Mouse (Mus musculus) gastrocnemius, adult 2 months (tissue): ENCODE results near the gene Elp6. TPM values are rescaled to one million over a fixed set of nuclear protein-coding genes. Genes with fewer than 3 reads are reported as not detected.

Experiments
- DNase-seq: peaks from one replicate; pipeline ENCODE4 v3.0.0; 2022
- H3K27ac ChIP-seq: fragments of 200-600 bp; 2 replicates; pipeline ENCODE4 v1.8.1; 2022; ENCODE audit warnings: mild to moderate bottlenecking
- H3K4me3 ChIP-seq: fragments of 200-600 bp; 2 replicates; pipeline ENCODE4 v1.8.1; 2022; ENCODE audit warnings: mild to moderate bottlenecking, moderate library complexity
- CTCF ChIP-seq: fragments of 200-600 bp; IDR thresholded peaks from 2 replicates; pipeline ENCODE4 v1.8.1; 2022; ENCODE audit warnings: antibody characterized with exemption, mild to moderate bottlenecking, moderate library complexity
- intact Hi-C: fragments of 180-260 bp; cut with DNase I; formaldehyde crosslinking; loops from one replicate; pipeline ENCODE4 v1.15.1; 2025
- long read RNA-seq, 2 experiments: library from polyadenylated mRNA; stranded (forward); transcript quantifications; one replicate each; pipeline ENCODE4 v2.0.0; 2021
- total RNA-seq, 2 experiments: library from RNA; stranded (reverse); gene quantifications; 2 replicates each; pipeline ENCODE4 v1.2.3; 2021

Elp6 gene
- 1 to 10 TPM; 2.6 to 3.3 TPM for total RNA-seq
- long read RNA-seq, experiment 1, partial matches to known transcripts = 0 of 5 reads
- long read RNA-seq, experiment 1, other reads (novel, unspliced or antisense) = 1 of 5 reads
- long read RNA-seq, experiment 2, transcript Elp6-205 (7 exons, 1,304 nt) = major isoform, 5 of 6 reads
- long read RNA-seq, experiment 2, partial matches to known transcripts = 1 of 6 reads
- long read RNA-seq, experiment 2, other reads (novel, unspliced or antisense) = 0 of 6 reads

DNA sequence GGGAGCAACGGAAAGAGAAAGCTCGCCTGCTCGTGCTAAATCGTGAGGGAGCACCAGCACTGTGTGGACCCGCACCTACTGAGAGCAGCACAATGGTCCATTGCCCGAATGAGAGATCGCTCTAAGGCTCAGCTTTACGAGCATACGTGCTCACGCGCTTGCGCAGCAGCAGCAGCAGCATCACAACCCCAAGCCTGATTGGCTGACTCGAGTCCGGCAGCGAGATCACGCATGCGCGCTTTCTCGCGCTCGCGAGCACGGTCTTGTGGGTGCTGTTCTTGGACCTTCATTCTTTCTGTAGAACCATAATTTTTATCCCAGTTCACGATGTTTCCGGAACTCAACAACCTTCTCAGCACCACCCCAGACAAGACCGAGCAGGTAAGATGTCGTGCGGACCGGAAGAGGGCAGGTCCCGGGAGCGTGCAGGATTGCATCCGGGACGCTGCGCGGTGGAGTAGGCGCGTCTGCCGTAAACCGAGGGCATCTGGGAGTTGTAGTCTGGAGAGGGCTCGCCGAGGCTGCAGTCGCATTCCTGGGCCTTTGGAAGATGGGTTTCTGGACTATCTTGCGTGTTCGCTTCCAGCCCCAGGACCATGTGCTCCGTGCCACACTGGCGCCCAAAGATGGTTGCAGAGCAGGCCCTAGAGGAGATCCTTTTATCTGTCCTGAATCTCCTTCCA is at the start of gene Elp6:
Elp6 (plus strand) TSS at position 205 of the 683 bp plus-strand sequence.
- Histone ChIP-seq H3K27ac (peak within 1 kb of the TSS; percentile 97), H3K4me3 (peak within 1 kb of the TSS; percentile 85)
- TF ChIP-seq CTCF = no peak
- DNase-seq = peak; percentile 94
- intact Hi-C loops = loop anchor here (10.0 kb wide), 1 partner anchor 190 kb away; the partner anchor contains the start of genes Dhx30 and Smarcc1

DNA sequence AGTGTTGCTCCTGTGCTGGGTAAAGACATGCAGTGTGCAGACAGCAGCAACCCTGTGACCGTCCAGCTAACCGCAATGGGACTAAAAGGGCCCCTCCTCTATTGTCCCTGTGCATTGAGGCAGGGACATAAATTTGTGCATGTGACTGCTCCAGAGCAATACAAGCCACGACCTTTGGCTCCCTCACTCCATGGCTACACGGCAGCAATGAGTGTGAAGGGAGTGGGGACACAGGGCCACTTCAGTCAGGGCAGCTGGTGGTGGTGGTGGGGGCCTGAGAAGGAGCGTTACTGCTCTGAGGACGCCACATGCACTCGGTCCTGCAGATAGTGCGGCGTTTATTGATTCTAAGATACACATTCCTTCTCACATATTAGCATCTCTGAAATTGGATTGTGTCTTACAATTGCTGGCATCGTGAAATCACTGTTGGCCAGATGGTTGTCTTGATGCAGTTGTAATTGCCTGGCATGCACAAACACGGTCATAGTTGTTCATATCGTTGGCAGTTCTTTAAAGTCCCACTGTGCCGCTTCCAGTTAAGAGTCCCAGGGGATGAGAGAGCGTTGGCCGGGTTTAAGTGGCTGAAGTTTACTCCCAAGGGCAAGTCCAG is 49.5 kb upstream of the Elp6 start:
- no peak for TF ChIP-seq CTCF
- Histone ChIP-seq H3K4me3 (no peak overlapping the region), H3K27ac (no peak overlapping the region)
- no peak for DNase-seq
- intact Hi-C loops = no loop called here

DNA sequence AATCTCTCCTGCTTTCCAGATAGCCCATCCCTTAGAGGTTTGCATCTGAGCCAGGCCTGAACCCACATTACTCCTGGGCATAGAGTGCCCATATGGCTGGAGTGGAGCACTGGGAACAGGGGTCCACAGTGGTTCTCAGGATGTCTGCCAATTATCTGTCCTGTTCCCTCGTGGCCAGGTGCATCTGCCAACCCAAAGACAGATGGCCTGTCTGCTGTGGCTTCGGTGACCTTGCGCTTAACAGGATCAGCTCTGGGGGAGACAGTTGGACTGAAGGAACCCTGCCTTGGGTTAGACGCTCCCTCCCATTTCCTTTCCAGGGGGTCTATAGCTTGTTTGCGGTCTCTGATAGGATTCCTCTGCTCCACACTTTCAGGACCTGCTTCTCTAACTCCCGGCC is 46.3 kb upstream of the Elp6 start:
- H3K27ac ChIP-seq = no peak overlapping the region
- TF ChIP-seq CTCF = no peak
- DNase-seq = no peak
- intact Hi-C loops = no loop called here
- H3K4me3 ChIP-seq = no peak overlapping the region

DNA sequence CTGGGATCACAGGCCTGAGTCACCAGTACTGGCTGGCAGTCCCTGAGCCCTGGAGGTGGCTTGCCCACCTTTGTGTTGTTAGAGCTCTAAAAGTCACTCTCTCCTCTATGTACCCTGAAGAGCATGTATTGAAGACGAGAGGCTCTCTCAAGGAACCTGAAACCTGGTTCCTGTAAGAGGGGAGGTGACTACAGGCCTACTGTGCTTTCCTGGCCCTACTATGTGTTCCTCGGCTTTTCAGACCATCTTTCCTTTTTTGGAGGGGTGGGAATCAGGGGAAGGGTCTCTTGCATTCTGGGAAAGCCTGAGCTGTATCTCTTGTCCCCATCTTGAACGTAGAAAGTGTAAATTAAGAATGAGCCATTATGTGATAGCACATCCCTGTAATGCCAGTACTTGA is 45.9 kb upstream of the Elp6 start:
- no peak for DNase-seq
- Histone ChIP-seq H3K27ac (no peak overlapping the region), H3K4me3 (no peak overlapping the region)
- intact Hi-C loops = no loop called here
- no peak for TF ChIP-seq CTCF

DNA sequence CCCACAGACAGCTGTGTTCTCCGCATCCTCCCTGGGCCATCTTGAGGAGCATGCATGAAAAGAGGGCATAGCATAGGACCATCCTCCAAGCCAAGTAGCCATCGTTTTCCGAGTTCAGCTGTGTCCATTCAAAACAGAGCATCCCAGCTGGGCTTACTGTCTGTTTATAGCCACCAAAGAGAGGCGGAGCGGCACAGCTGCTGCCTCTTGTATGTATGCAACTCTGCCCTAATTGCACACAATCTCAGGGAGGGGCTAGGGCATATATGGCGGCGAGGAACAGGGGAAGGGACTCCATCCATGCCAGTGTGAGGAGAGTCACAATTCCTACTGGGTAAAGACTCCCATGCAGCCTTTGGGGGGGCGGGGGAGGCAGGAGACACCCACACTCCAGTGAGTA is 41.8 kb upstream of the Elp6 start:
- DNase-seq = no peak
- Histone ChIP-seq H3K4me3 (no peak overlapping the region), H3K27ac (no peak overlapping the region)
- TF ChIP-seq CTCF = no peak
- intact Hi-C loops = no loop called here

DNA sequence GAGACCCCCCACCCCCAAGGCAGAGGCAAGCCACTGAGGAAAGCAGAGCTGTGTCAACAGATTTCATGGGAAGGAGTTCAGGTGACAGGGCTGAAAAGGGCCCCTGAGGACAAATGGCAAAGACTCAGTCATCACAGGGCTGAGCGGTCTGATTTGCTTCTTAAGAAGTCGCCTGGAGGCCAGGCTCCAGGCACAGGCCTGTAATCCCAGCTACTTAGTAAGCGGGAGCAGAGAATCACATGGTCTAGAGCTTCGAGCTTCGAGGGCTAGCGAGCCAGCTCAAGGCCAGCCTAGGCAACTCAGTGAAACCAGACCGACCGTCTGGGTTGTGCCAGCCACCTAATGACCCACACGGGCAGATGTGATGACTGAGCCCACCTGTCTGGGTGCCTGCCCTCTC is 40.0 kb upstream of the Elp6 start:
- Histone ChIP-seq H3K27ac (no peak overlapping the region), H3K4me3 (no peak overlapping the region)
- intact Hi-C loops = no loop called here
- TF ChIP-seq CTCF = no peak
- no peak for DNase-seq

DNA sequence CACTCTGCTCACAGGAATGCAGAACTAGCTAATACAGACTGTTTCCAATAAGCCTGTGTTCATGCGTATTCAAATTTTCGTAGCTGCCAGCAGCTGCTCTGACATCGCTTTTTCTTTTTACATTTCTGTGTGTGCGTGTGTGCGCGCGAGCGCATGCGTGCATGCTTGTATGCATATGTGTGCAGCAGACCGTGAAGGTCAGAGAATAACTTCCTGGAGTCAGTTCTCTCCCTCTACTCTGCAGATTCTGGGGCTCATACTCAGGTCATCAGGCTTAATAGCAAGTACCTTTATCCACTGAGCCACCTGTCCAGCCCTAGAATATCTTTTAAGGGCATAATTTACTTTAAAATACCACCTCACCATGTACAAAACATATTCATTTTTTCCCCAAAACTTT is 36.6 kb upstream of the Elp6 start:
- TF ChIP-seq CTCF = no peak
- Histone ChIP-seq H3K27ac (no peak overlapping the region), H3K4me3 (no peak overlapping the region)
- intact Hi-C loops = no loop called here
- no peak for DNase-seq

DNA sequence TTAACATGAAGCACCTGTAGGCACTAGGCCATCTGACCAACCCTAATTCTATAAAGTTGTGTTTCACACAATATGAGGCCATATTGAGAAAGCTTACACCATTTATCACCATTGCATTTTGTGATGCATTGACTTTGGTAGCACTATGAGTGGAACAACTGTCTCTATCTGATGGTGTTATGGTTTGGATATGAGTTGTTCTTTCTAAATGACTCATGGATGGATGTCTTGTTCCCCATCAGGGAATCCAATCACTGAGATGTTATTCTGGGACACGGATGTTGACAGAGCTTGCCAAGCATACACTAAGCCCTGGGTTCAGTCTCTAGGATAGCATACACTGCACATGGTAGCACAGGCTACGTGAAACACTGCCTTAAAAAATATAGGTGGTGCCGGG is 32.6 kb upstream of the Elp6 start:
- TF ChIP-seq CTCF = no peak
- intact Hi-C loops = no loop called here
- Histone ChIP-seq H3K4me3 (no peak overlapping the region), H3K27ac (no peak overlapping the region)
- DNase-seq = no peak

DNA sequence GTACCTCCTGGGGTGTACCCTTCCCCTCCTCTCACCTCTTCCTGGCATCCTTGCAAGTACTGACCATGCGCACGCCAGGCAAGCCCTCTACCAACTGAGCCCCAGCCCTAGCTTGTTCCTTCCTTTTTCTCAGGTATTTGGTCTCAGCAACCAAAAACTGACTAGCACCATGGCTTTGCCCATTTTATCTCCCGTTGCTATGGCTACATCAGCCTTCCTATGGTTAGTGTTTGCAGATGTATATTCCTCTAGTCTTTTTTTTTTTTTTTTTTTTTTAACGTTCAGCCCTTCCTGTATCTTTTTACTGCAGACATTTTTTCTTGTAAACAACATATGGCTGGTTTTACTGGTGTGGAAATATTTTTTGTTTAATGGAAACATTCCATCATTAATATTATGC is 31.5 kb upstream of the Elp6 start:
- no peak for DNase-seq
- no peak for TF ChIP-seq CTCF
- intact Hi-C loops = no loop called here

DNA sequence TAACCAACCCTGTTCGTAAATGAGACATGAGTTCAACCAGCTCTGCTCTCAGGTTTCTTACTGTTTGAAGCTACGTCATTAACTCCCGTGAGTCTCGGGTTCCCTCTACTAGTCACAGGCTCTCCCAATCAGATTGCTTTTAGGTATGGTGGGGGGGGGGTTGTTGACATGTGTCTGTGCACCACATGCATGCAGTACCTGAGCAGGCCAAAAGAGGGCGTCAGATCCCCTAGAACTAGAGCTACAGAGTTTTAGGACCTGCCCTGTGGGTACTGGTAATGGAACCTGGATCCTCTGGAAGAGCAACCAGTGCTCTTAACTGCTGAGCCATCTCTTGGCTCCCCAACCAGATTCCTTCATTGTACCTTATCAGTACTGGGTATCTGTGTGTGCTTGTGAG is 29.1 kb upstream of the Elp6 start:
- intact Hi-C loops = no loop called here
- DNase-seq = no peak
- no peak overlapping the region for H3K27ac ChIP-seq
- TF ChIP-seq CTCF = peak; percentile 14; the same call in 1 of the 2 replicates
- H3K4me3 ChIP-seq = no peak overlapping the region

More for the DNA sequence above, 31.5 kb upstream of the Elp6 start:
- Histone ChIP-seq H3K27ac (no peak overlapping the region), H3K4me3 (no peak overlapping the region)

DNA sequence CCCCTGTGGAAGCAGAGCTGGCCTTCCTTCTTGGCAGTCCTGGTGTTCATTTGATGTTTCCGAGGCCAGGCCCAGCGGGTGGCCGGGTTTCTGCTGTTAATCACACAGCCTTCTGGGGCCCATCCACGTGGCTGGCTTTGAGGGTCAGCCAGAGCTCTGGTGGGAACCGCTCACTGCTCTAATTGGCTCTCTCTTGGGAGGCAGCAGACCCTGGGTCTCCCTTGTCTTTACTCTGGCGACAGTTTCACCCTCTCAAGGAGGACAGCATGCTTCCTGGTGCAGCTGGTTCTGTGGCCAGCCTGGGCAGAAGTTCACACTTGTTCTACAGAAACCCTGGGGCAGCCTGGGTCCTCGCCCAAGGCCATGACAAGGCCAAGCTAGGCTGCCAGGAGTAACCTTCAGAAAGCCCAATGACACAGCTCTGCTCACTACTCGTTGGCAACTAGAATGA is 27.5 kb upstream of the Elp6 start:
- no peak for TF ChIP-seq CTCF
- Histone ChIP-seq H3K4me3 (no peak overlapping the region), H3K27ac (no peak overlapping the region)

DNA sequence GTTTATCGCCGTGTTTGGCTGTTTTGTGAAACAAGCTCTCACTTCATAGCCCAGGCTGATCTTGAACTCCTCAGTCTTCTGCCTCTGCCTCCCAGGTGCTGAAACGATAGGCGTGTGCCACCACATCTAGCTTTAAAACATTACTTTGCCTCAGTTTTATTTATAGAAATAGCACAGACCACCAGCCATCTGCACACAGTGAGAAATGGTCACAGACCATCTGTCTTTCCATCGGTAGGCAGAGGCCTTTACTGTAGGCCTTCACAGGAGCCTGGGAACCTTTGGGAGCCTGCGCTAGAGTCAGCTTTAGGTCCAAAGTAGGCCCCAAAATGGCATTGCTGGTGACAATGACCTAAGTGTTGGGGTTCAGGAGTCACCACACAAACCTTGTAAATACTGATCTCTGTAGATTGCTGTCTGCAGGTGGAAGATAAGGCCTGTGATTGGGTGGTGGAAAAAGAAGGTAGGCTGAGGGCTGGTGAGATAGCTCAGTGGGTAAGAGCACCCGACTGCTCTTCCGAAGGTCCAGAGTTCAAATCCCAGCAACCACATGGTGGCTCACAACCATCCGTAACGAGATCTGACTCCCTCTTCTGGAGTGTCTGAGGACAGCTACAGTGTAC is 20.8 kb upstream of the Elp6 start:
- H3K27ac ChIP-seq = no peak overlapping the region
- intact Hi-C loops = no loop called here
- TF ChIP-seq CTCF = no peak
- no peak for DNase-seq
- H3K4me3 ChIP-seq = no peak overlapping the region

More for the DNA sequence above, 27.5 kb upstream of the Elp6 start:
- intact Hi-C loops = no loop called here
- DNase-seq = no peak
